Mouse (Mus musculus): ENCODE results near the gene Cdk14. TPM values are rescaled to one million over a fixed set of nuclear protein-coding genes. Genes with fewer than 3 reads are reported as not detected.

Cdk14 gene
- polyA plus RNA-seq, 1 experiment from 2014 or later = 21.8 TPM

GRCm38 (mm10) chr5:5012521-5013346, 407.4 kb downstream of the Cdk14 start:
- Histone ChIP-seq H3K27me3 (ENCODE audit: control insufficient read depth, insufficient read depth, low read length) (no peaks in the 10 kb centered on the region), H3K4me3 (ENCODE audit: control insufficient read depth in 1 of 2, insufficient read depth in 1 of 2, low read depth in 1 of 2, low read length in 2 of 2) (no peak overlapping the region), H3K27ac (replicated peaks in 1 of 2; ENCODE audit: control insufficient read depth in 1 of 2, insufficient read depth in 1 of 2, low read depth in 2 of 2, low read length in 2 of 2) (no peak overlapping the region), H3K9me3 (ENCODE audit: control insufficient read depth, low read length) (no peaks in the 10 kb centered on the region), H3K36me3 (ENCODE audit: control insufficient read depth, insufficient read depth, low read length) (0 out of 2 replicates have a peak, but pooled peaks cover 5% of the 10 kb centered on the region), H3K4me1 (ENCODE audit: control insufficient read depth in 2 of 2, insufficient read depth in 2 of 2, low read length in 2 of 2) (peaks cover 0 to 2% of the 10 kb centered on the region in 2 experiments; a peak in 1 of 4 replicates), H3K9ac (ENCODE audit: low read length) (no peak overlapping the region), H3K4me2 (ENCODE audit: low read length) (no peak overlapping the region)
- no peak for ATAC-seq (ENCODE audit: insufficient number of reproducible peaks, insufficient read depth, low FRiP score, low read depth)
- 70% methylated on average over 7 of the region's 7 CpGs for WGBS

GRCm38 (mm10) chr5:5008153-5008745, 411.9 kb downstream of the Cdk14 start:
- H3K36me3 ChIP-seq (ENCODE audit: control insufficient read depth, insufficient read depth, low read length) = 0 out of 2 replicates have a peak, but pooled peaks cover 5% of the 10 kb centered on the region
- ATAC-seq (ENCODE audit: insufficient number of reproducible peaks, insufficient read depth, low FRiP score, low read depth) = no peak
- no peak overlapping the region for H3K9ac ChIP-seq (ENCODE audit: low read length)
- H3K4me2 ChIP-seq (ENCODE audit: low read length) = no peak overlapping the region
- WGBS = 83% methylated on average over 4 of the region's 4 CpGs
- no peaks in the 10 kb centered on the region for H3K27me3 ChIP-seq (ENCODE audit: control insufficient read depth, insufficient read depth, low read length)
- no peak overlapping the region for H3K27ac ChIP-seq (replicated peaks in 1 of 2; ENCODE audit: control insufficient read depth in 1 of 2, insufficient read depth in 1 of 2, low read depth in 2 of 2, low read length in 2 of 2)
- H3K4me1 ChIP-seq (ENCODE audit: control insufficient read depth in 2 of 2, insufficient read depth in 2 of 2, low read length in 2 of 2) = no peaks in the 10 kb centered on the region; a peak in 1 of 4 replicates
- H3K9me3 ChIP-seq (ENCODE audit: control insufficient read depth, low read length) = no peaks in the 10 kb centered on the region
- no peak overlapping the region for H3K4me3 ChIP-seq (ENCODE audit: control insufficient read depth in 1 of 2, insufficient read depth in 1 of 2, low read depth in 1 of 2, low read length in 2 of 2)

DNA sequence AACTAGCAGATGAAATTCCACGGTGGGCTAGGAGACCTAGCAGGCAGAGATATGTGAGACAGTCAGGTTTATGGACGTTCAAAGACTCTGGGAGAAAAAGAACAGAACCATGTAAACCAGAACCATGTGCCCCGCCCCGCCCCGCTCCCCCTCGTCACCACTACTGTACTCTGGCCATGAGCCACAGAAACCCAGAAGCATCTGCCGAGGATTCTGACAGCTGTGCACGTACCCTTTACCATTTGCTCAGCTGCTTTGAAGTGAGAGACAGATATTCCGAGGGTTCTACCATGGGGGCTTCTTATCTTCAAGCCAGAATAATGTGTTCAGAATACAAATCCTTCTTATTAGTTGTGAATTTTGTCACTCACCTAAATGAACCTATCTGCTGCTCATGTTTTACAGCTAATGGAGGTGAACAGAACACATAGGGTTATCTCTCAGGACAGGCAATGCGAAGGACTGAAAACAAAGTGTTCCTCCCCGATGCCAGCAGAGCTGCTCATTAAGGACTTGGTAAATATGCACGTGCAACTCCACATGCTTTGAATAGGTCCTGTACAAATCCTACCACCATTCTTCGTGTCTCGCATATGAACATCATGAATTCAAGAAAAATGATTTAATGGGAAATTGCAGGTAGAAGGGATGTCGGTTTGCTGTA, 412.5 kb downstream of the Cdk14 start:
- no peak for ATAC-seq (ENCODE audit: insufficient number of reproducible peaks, insufficient read depth, low FRiP score, low read depth)
- no peaks in the 10 kb centered on the region; a peak in 1 of 4 replicates for H3K4me1 ChIP-seq (ENCODE audit: control insufficient read depth in 2 of 2, insufficient read depth in 2 of 2, low read length in 2 of 2)
- 0 out of 2 replicates have a peak, but pooled peaks cover 5% of the 10 kb centered on the region for H3K36me3 ChIP-seq (ENCODE audit: control insufficient read depth, insufficient read depth, low read length)
- no peak overlapping the region for H3K27ac ChIP-seq (replicated peaks in 1 of 2; ENCODE audit: control insufficient read depth in 1 of 2, insufficient read depth in 1 of 2, low read depth in 2 of 2, low read length in 2 of 2)
- H3K4me3 ChIP-seq (ENCODE audit: control insufficient read depth in 1 of 2, insufficient read depth in 1 of 2, low read depth in 1 of 2, low read length in 2 of 2) = no peak overlapping the region
- no peaks in the 10 kb centered on the region for H3K9me3 ChIP-seq (ENCODE audit: control insufficient read depth, low read length)
- no peaks in the 10 kb centered on the region for H3K27me3 ChIP-seq (ENCODE audit: control insufficient read depth, insufficient read depth, low read length)
- no peak overlapping the region for H3K9ac ChIP-seq (ENCODE audit: low read length)
- H3K4me2 ChIP-seq (ENCODE audit: low read length) = no peak overlapping the region
- 83% methylated on average over 15 of the region's 15 CpGs for WGBS

DNA sequence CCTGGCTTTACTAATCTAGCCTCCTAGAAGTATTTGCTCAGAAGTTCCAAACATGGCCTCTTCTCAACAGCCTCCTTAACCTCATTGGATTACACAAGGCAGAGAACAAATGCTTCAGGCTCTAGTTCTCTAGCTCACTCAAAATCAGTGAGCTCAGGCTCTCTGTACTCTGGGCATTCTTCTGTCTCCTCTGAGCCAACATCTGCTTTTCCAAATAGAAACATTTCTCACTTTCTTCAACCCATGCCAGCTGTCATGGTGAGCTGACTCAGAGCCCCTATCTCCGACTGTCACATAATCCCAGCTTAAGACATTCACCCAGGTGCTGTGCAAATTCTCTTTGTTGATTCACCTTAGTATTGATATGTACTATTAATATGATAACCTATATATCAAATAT, 414.5 kb downstream of the Cdk14 start:
- no peaks in the 10 kb centered on the region for H3K27me3 ChIP-seq (ENCODE audit: control insufficient read depth, insufficient read depth, low read length)
- no peak overlapping the region for H3K4me3 ChIP-seq (ENCODE audit: control insufficient read depth in 1 of 2, insufficient read depth in 1 of 2, low read depth in 1 of 2, low read length in 2 of 2)
- ATAC-seq (ENCODE audit: insufficient number of reproducible peaks, insufficient read depth, low FRiP score, low read depth) = no peak
- no peak overlapping the region for H3K9ac ChIP-seq (ENCODE audit: low read length)
- no peaks in the 10 kb centered on the region; a peak in 1 of 4 replicates for H3K4me1 ChIP-seq (ENCODE audit: control insufficient read depth in 2 of 2, insufficient read depth in 2 of 2, low read length in 2 of 2)
- no peak overlapping the region for H3K27ac ChIP-seq (replicated peaks in 1 of 2; ENCODE audit: control insufficient read depth in 1 of 2, insufficient read depth in 1 of 2, low read depth in 2 of 2, low read length in 2 of 2)
- H3K9me3 ChIP-seq (ENCODE audit: control insufficient read depth, low read length) = no peaks in the 10 kb centered on the region
- 88% methylated on average over 1 of the region's 1 CpGs for WGBS
- H3K4me2 ChIP-seq (ENCODE audit: low read length) = no peak overlapping the region
- 0 out of 2 replicates have a peak, but pooled peaks cover 5% of the 10 kb centered on the region for H3K36me3 ChIP-seq (ENCODE audit: control insufficient read depth, insufficient read depth, low read length)

DNA sequence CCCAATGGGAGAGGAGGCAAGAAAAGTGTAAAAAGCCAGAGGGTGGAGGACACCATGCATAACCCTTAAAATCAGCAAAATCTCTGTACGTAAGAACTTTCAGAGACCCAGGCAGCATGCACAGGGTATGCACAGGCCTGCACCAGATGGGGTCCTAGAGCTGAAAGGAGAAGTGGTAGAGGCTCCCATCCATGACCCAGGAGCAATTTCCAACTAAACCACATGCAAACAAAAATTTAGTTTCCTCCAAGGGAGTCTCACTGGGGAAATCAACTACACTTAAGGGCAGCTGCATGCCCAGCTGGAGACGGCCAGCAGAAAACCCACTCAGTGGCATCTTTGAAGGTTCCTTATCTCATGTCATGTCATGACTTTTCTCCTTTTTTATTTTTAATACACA, 415.4 kb downstream of the Cdk14 start:
- no peak for ATAC-seq (ENCODE audit: insufficient number of reproducible peaks, insufficient read depth, low FRiP score, low read depth)
- no peaks in the 10 kb centered on the region for H3K27me3 ChIP-seq (ENCODE audit: control insufficient read depth, insufficient read depth, low read length)
- 93% methylated on average over 2 of the region's 2 CpGs for WGBS
- H3K9me3 ChIP-seq (ENCODE audit: control insufficient read depth, low read length) = no peaks in the 10 kb centered on the region
- 0 out of 2 replicates have a peak, but pooled peaks cover under 1% of the 10 kb centered on the region for H3K36me3 ChIP-seq (ENCODE audit: control insufficient read depth, insufficient read depth, low read length)
- H3K9ac ChIP-seq (ENCODE audit: low read length) = no peak overlapping the region
- no peak overlapping the region for H3K27ac ChIP-seq (replicated peaks in 1 of 2; ENCODE audit: control insufficient read depth in 1 of 2, insufficient read depth in 1 of 2, low read depth in 2 of 2, low read length in 2 of 2)
- H3K4me1 ChIP-seq (ENCODE audit: control insufficient read depth in 2 of 2, insufficient read depth in 2 of 2, low read length in 2 of 2) = no peaks in the 10 kb centered on the region; a peak in 1 of 4 replicates
- no peak overlapping the region for H3K4me2 ChIP-seq (ENCODE audit: low read length)
- H3K4me3 ChIP-seq (ENCODE audit: control insufficient read depth in 1 of 2, insufficient read depth in 1 of 2, low read depth in 1 of 2, low read length in 2 of 2) = no peak overlapping the region

GRCm38 (mm10) chr5:4993192-4993601, 426.9 kb downstream of the Cdk14 start:
- H3K36me3 ChIP-seq (ENCODE audit: control insufficient read depth, insufficient read depth, low read length) = no peaks in the 10 kb centered on the region
- ATAC-seq (ENCODE audit: insufficient number of reproducible peaks, insufficient read depth, low FRiP score, low read depth) = no peak
- 69% methylated on average over 4 of the region's 4 CpGs for WGBS

GRCm38 (mm10) chr5:4991023-4991422, 429.1 kb downstream of the Cdk14 start:
- Histone ChIP-seq H3K27ac (replicated peaks in 1 of 2; ENCODE audit: control insufficient read depth in 1 of 2, insufficient read depth in 1 of 2, low read depth in 2 of 2, low read length in 2 of 2) (no peak overlapping the region), H3K9me3 (ENCODE audit: control insufficient read depth, low read length) (no peaks in the 10 kb centered on the region), H3K36me3 (ENCODE audit: control insufficient read depth, insufficient read depth, low read length) (no peaks in the 10 kb centered on the region), H3K9ac (ENCODE audit: low read length) (no peak overlapping the region), H3K4me3 (ENCODE audit: control insufficient read depth in 1 of 2, insufficient read depth in 1 of 2, low read depth in 1 of 2, low read length in 2 of 2) (no peak overlapping the region), H3K4me2 (ENCODE audit: low read length) (no peak overlapping the region), H3K4me1 (ENCODE audit: control insufficient read depth in 2 of 2, insufficient read depth in 2 of 2, low read length in 2 of 2) (no peaks in the 10 kb centered on the region; a peak in 1 of 4 replicates), H3K27me3 (ENCODE audit: control insufficient read depth, insufficient read depth, low read length) (no peaks in the 10 kb centered on the region)
- 75% methylated on average over 2 of the region's 2 CpGs for WGBS
- no peak for ATAC-seq (ENCODE audit: insufficient number of reproducible peaks, insufficient read depth, low FRiP score, low read depth)

More at GRCm38 (mm10) chr5:4993192-4993601, 426.9 kb downstream of the Cdk14 start:
- H3K9me3 ChIP-seq (ENCODE audit: control insufficient read depth, low read length) = no peaks in the 10 kb centered on the region
- H3K9ac ChIP-seq (ENCODE audit: low read length) = no peak overlapping the region
- no peak overlapping the region for H3K4me2 ChIP-seq (ENCODE audit: low read length)
- H3K4me1 ChIP-seq (ENCODE audit: control insufficient read depth in 2 of 2, insufficient read depth in 2 of 2, low read length in 2 of 2) = no peaks in the 10 kb centered on the region; a peak in 1 of 4 replicates
- H3K27me3 ChIP-seq (ENCODE audit: control insufficient read depth, insufficient read depth, low read length) = no peaks in the 10 kb centered on the region
- no peak overlapping the region for H3K27ac ChIP-seq (replicated peaks in 1 of 2; ENCODE audit: control insufficient read depth in 1 of 2, insufficient read depth in 1 of 2, low read depth in 2 of 2, low read length in 2 of 2)
- no peak overlapping the region for H3K4me3 ChIP-seq (ENCODE audit: control insufficient read depth in 1 of 2, insufficient read depth in 1 of 2, low read depth in 1 of 2, low read length in 2 of 2)

Data from heart, embryonic 14.5 days (tissue).